Mouse (Mus musculus) mammary gland, adult 2 months (tissue): ENCODE results near the gene Gm20431. TPM values are rescaled to one million over a fixed set of nuclear protein-coding genes. Genes with fewer than 3 reads are reported as not detected.

Source experiments
- polyA plus RNA-seq: library from polyadenylated mRNA; depleted of rRNA; stranded (reverse); fragments of >200 nt; gene quantifications from 2 replicates; pipeline ENCODE4 v1.2.3, GENCODE M21; 2012; ENCODE audit warnings: low replicate concordance; rRNA removed

Gm20431 gene
- 19.9 and 39.1 TPM in 2 replicates for polyA plus RNA-seq

DNA sequence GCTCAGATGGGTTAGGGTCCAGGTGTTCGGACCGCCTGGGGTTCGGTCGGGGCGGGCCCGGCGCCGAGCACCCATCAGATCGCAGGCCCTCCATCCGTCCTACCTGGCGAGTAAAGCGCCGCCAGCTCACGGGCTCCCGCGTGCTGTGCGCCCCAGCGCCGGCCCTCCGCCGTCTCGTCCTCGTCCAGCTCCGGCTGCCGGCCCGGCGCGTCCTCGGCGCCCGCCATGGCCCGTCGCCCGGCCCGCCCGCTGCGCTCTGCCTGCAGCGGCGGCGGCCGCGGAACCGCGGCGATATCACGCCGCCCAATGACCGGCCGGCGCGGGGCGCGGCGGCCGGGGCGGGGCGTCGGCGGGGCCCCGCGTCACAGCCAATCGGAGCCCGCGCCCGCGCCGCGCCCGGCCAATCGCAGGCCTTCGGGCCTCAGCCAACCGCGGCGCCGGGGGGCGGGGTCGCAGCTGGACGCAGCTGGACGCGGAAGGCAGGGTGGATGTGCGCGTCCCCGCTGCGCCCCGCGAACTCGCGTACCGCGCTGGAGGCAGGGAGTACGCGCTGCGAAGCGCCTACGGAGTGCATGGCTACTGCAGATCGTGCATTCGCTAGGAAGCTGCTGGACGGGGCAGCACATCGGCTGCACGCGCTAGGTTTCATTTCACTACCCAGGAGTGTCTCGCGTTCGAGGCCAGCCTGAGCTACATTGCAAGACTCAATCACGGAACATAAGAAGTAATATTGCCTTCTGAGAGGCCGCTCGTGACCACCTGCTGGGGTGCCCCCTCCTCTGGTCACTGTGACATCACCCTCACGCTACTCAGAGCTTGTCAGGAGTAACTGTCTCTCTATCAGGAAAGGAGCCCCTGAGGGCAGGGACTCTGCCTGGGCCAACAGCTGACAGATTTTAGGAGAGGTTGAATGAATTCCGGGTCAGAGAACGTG, at the start of gene Gm20431:
Gene Gm20431 (minus strand): TSS at position 227 of the 934 bp plus-strand sequence.

DNA sequence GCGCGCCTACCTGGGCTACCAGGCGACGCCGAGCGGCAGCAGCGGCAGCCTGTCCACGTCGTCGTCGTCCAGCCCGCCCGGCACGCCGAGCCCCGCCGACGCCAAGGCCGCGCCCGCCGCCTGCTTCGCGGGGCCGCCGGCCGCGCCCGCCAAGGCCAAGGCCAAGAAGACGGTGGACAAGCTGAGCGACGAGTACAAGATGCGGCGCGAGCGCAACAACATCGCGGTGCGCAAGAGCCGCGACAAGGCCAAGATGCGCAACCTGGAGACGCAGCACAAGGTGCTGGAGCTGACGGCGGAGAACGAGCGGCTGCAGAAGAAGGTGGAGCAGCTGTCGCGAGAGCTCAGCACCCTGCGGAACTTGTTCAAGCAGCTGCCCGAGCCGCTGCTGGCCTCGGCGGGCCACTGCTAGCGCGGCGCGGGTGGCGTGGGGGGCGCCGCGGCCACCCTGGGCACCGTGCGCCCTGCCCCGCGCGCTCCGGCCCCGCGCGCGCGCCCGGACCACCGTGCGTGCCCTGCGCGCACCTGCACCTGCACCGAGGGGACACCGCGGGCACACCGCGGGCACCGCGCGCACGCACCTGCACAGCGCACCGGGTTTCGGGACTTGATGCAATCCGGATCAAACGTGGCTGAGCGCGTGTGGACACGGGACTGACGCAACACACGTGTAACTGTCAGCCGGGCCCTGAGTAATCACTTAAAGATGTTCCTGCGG, 28.4 kb upstream of the Gm20431 start, which contains the start of gene Tmem189:
Gene Tmem189 (minus strand): TSS at position 322 of the 718 bp plus-strand sequence.

GRCm38 (mm10) chr2:167688498-167689451, 27.5 kb upstream of the Gm20431 start, which contains the start of gene Cebpb:
TSS of gene Cebpb (plus strand) at chr2:167688915.

GRCm38 (mm10) chr2:167631591-167632448, 29.5 kb downstream of the Gm20431 start, which contains the start of gene Ube2v1:
TSS of gene Ube2v1 (minus strand) at chr2:167632095.

Other genes starting within 250 kb of the Gm20431 start
- gene Slc9a8, start 239.8 kb downstream of the Gm20431 start, polyA plus RNA-seq: 45.2 and 60.5 TPM in 2 replicates
- 91.0 and 142 TPM in 2 replicates for gene Rnf114, start 168.9 kb downstream of the Gm20431 start, polyA plus RNA-seq
- 31.1 and 31.9 TPM in 2 replicates for gene Spata2, start 168.6 kb downstream of the Gm20431 start, polyA plus RNA-seq
- gene Snai1, start 123.3 kb downstream of the Gm20431 start, polyA plus RNA-seq: 40.2 and 70.6 TPM in 2 replicates
- 84.5 and 129 TPM in 2 replicates for gene Ube2v1, start 29.4 kb downstream of the Gm20431 start, polyA plus RNA-seq
- gene Cebpb, start 27.4 kb upstream of the Gm20431 start, polyA plus RNA-seq: 101 and 696 TPM in 2 replicates
- 126 and 190 TPM in 2 replicates for gene Tmem189, start 28.3 kb upstream of the Gm20431 start, polyA plus RNA-seq